Mouse (Mus musculus): ENCODE data around the gene Hist1h4n. TPM values are rescaled to one million over a fixed set of nuclear protein-coding genes. Genes with fewer than 3 reads are reported as not detected.
"Not testable (repeated sequence)": the region's sequence is repeated elsewhere in the genome, so short reads cannot be mapped to it uniquely, and the experiment has no call there.

The Hist1h4n gene
- polyA plus RNA-seq, 1 experiment from 2014 or later = 11.8 TPM

DNA sequence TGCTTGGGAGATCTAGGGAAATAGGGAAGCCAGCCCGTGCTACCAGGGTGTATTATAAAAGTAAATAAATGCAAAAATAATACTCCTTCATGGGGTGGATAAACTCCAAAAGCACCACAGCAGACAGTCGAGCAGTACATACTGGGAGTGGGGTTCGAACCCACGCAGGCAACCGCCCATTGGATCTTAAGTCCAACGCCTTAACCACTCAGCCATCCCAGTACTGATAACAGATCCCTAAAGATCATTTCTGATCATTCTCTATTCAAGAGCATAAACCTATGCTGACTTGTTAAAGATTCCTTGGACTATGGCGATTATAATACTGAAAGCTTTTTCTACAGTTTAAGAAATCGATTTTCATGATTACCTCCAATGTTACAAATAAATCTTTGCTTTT, 15.9 kb upstream of the Hist1h4n start:
- no peak overlapping the region for H3K4me3 ChIP-seq (ENCODE audit: low read depth, low read length)
- no peak overlapping the region for H3K9ac ChIP-seq (ENCODE audit: low read length)
- no peak overlapping the region for H3K27ac ChIP-seq (replicated peaks; ENCODE audit: low read depth, low read length)
- H3K4me2 ChIP-seq (ENCODE audit: low read depth, severe bottlenecking) = no peak overlapping the region
- no peaks in the 10 kb centered on the region for H3K36me3 ChIP-seq (ENCODE audit: control insufficient read depth, insufficient read depth, low read length)
- H3K4me1 ChIP-seq (ENCODE audit: control insufficient read depth, insufficient read depth, low read length) = no peaks in the 10 kb centered on the region
- DNase-seq (ENCODE audit: low spot score) (peak; percentile 47), ATAC-seq (ENCODE audit: insufficient number of reproducible peaks, low FRiP score, low TSS enrichment, low read depth) (no peak)
- no peaks in the 10 kb centered on the region for H3K9me3 ChIP-seq (ENCODE audit: control insufficient read depth, low read length)
- WGBS = 13% methylated on average over 8 of the region's 8 CpGs
- H3K27me3 ChIP-seq (ENCODE audit: control insufficient read depth, insufficient read depth, low read length) = no peaks in the 10 kb centered on the region

GRCm38 (mm10) chr13:21846356-21846755, 14.4 kb upstream of the Hist1h4n start:
- not testable (repeated sequence) for H3K9me3 ChIP-seq (ENCODE audit: control insufficient read depth, low read length); DNase-seq (ENCODE audit: low spot score)

DNA sequence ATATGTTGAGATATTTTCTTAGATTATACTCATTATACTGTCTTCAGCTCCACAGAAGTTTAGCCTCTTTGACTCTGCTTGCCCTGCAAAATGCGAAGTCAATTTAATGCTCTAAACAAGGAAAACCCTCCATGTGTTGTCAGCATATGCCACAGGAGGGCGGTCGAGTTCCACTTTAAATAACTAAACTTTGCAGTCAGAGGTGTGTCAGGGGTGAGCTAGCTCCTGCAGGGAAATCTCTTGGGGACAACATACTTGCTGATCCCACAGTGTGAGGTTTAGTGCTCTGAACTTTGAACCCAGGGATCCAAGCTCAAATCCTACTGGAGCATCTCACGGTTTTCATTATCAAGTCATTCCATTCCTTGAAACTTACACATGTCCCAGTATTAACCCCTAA, 8.5 kb upstream of the Hist1h4n start:
- ATAC-seq (ENCODE audit: insufficient number of reproducible peaks, low FRiP score, low TSS enrichment, low read depth) = peak; percentile 81
- not testable (repeated sequence) for H3K36me3 ChIP-seq (ENCODE audit: control insufficient read depth, insufficient read depth, low read length); H3K9me3 ChIP-seq (ENCODE audit: control insufficient read depth, low read length); H3K27me3 ChIP-seq (ENCODE audit: control insufficient read depth, insufficient read depth, low read length); H3K4me2 ChIP-seq (ENCODE audit: low read depth, severe bottlenecking); H3K9ac ChIP-seq (ENCODE audit: low read length); DNase-seq (ENCODE audit: low spot score); H3K27ac ChIP-seq (replicated peaks; ENCODE audit: low read depth, low read length); H3K4me1 ChIP-seq (ENCODE audit: control insufficient read depth, insufficient read depth, low read length); H3K4me3 ChIP-seq (ENCODE audit: low read depth, low read length)
- WGBS = no CpG with 5 or more reads among the region's 4 CpGs

More at GRCm38 (mm10) chr13:21846356-21846755, 14.4 kb upstream of the Hist1h4n start:
- not testable (repeated sequence) for H3K9ac ChIP-seq (ENCODE audit: low read length); H3K4me2 ChIP-seq (ENCODE audit: low read depth, severe bottlenecking); H3K4me1 ChIP-seq (ENCODE audit: control insufficient read depth, insufficient read depth, low read length); H3K27me3 ChIP-seq (ENCODE audit: control insufficient read depth, insufficient read depth, low read length); H3K36me3 ChIP-seq (ENCODE audit: control insufficient read depth, insufficient read depth, low read length); ATAC-seq (ENCODE audit: insufficient number of reproducible peaks, low FRiP score, low TSS enrichment, low read depth); H3K27ac ChIP-seq (replicated peaks; ENCODE audit: low read depth, low read length); H3K4me3 ChIP-seq (ENCODE audit: low read depth, low read length)

GRCm38 (mm10) chr13:21833461-21833860, 1.5 kb upstream of the Hist1h4n start, which contains the start of the genes Hist1h2ap and Hist1h2br:
Gene Hist1h2ap, minus strand, starts transcription at chr13:21833507.
Gene Hist1h2br, plus strand, starts transcription at chr13:21833743.
- H3K4me2 ChIP-seq (ENCODE audit: low read depth, severe bottlenecking); H3K4me1 ChIP-seq (ENCODE audit: control insufficient read depth, insufficient read depth, low read length); H3K9ac ChIP-seq (ENCODE audit: low read length); H3K36me3 ChIP-seq (ENCODE audit: control insufficient read depth, insufficient read depth, low read length); H3K27ac ChIP-seq (replicated peaks; ENCODE audit: low read depth, low read length); H3K9me3 ChIP-seq (ENCODE audit: control insufficient read depth, low read length); DNase-seq (ENCODE audit: low spot score); H3K27me3 ChIP-seq (ENCODE audit: control insufficient read depth, insufficient read depth, low read length); H3K4me3 ChIP-seq (ENCODE audit: low read depth, low read length): not testable (repeated sequence)
- peak; percentile 95 for ATAC-seq (ENCODE audit: insufficient number of reproducible peaks, low FRiP score, low TSS enrichment, low read depth)
- no CpG with 5 or more reads among the region's 24 CpGs for WGBS

GRCm38 (mm10) chr13:21830344-21830743, 1.7 kb downstream of the Hist1h4n start:
- peak; percentile 24 for DNase-seq (ENCODE audit: low spot score)
- no peaks in the 10 kb centered on the region for H3K27me3 ChIP-seq (ENCODE audit: control insufficient read depth, insufficient read depth, low read length)
- no peak for ATAC-seq (ENCODE audit: insufficient number of reproducible peaks, low FRiP score, low TSS enrichment, low read depth)
- WGBS = 91% methylated on average over 10 of the region's 10 CpGs
- H3K36me3 ChIP-seq (ENCODE audit: control insufficient read depth, insufficient read depth, low read length) = no peaks in the 10 kb centered on the region
- no peak overlapping the region for H3K4me2 ChIP-seq (ENCODE audit: low read depth, severe bottlenecking)
- H3K9ac ChIP-seq (ENCODE audit: low read length) = no peak overlapping the region
- no peak overlapping the region for H3K4me3 ChIP-seq (ENCODE audit: low read depth, low read length)
- H3K4me1 ChIP-seq (ENCODE audit: control insufficient read depth, insufficient read depth, low read length) = no peaks in the 10 kb centered on the region
- no peak overlapping the region for H3K27ac ChIP-seq (replicated peaks; ENCODE audit: low read depth, low read length)
- H3K9me3 ChIP-seq (ENCODE audit: control insufficient read depth, low read length) = no peaks in the 10 kb centered on the region

DNA sequence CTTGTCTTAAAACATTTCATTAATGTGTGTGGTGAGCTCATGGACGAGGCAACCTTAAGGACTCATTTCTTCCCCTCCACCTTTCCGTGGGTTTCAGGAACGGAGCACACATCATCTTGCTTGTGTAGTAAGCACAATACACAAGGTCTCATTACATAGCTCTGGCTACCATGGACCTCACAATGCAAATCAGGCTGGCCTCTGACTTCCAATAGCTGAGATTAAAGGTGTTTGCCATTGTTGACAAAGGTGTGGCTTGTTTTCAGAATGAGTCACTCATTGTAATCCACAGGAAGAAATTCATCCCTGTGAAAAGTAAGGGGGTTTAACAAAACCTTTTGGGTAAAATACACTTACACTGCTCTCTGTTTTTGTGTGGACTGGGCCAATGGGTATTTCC, 3.5 kb downstream of the Hist1h4n start:
- Histone ChIP-seq H3K27ac (replicated peaks; ENCODE audit: low read depth, low read length) (no peak overlapping the region), H3K27me3 (ENCODE audit: control insufficient read depth, insufficient read depth, low read length) (no peaks in the 10 kb centered on the region), H3K9me3 (ENCODE audit: control insufficient read depth, low read length) (no peaks in the 10 kb centered on the region), H3K9ac (ENCODE audit: low read length) (no peak overlapping the region), H3K36me3 (ENCODE audit: control insufficient read depth, insufficient read depth, low read length) (no peaks in the 10 kb centered on the region), H3K4me3 (ENCODE audit: low read depth, low read length) (no peak overlapping the region), H3K4me1 (ENCODE audit: control insufficient read depth, insufficient read depth, low read length) (no peaks in the 10 kb centered on the region), H3K4me2 (ENCODE audit: low read depth, severe bottlenecking) (no peak overlapping the region)
- ATAC-seq (ENCODE audit: insufficient number of reproducible peaks, low FRiP score, low TSS enrichment, low read depth) (no peak), DNase-seq (ENCODE audit: low spot score) (no peak)
- whole genome bisulfite sequencing = 77% methylated on average over 3 of the region's 3 CpGs

DNA sequence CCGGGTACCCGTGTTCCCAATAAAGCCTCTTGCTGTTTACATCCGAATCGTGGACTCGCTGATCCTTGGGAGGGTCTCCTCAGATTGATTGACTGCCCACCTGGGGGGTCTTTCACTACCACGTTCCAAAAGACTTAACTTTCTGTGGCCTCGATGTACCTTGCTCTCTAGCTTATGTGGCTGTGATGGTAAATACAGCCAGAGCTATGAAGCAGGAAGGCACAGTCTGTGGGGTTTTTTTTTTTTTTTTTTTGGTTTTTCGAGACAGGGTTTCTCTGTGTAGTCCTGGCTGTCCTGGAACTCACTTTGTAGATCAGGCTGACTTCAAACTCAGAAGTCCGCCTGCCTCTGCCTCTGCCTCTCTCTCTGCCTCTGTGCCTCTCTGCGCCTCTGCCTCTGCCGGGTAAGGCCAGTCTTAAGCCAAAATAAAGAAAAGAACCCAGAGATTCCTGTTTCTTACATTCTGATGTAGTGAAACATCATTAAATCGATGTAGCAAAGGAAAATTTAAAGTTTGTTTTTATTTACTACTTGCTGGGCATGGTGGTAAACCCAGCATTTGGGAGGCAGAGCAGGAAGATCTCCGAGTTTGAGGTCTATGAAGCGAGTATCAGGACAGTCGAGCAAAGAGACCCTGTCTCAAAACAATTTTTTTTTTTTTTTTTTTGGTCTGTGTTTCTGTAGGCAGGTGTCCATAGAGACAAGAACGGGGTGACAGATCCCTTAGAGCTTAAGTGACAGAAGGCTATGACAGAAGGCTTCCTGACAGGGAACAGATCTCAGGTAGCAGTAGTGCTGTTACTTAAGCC, 11.7 kb downstream of the Hist1h4n start:
- not testable (repeated sequence) for H3K36me3 ChIP-seq (ENCODE audit: control insufficient read depth, insufficient read depth, low read length); H3K27me3 ChIP-seq (ENCODE audit: control insufficient read depth, insufficient read depth, low read length); H3K4me3 ChIP-seq (ENCODE audit: low read depth, low read length); H3K9ac ChIP-seq (ENCODE audit: low read length); ATAC-seq (ENCODE audit: insufficient number of reproducible peaks, low FRiP score, low TSS enrichment, low read depth); H3K4me1 ChIP-seq (ENCODE audit: control insufficient read depth, insufficient read depth, low read length); DNase-seq (ENCODE audit: low spot score); H3K9me3 ChIP-seq (ENCODE audit: control insufficient read depth, low read length); H3K27ac ChIP-seq (replicated peaks; ENCODE audit: low read depth, low read length); H3K4me2 ChIP-seq (ENCODE audit: low read depth, severe bottlenecking)
- WGBS = 76% methylated on average over 6 of the region's 16 CpGs

DNA sequence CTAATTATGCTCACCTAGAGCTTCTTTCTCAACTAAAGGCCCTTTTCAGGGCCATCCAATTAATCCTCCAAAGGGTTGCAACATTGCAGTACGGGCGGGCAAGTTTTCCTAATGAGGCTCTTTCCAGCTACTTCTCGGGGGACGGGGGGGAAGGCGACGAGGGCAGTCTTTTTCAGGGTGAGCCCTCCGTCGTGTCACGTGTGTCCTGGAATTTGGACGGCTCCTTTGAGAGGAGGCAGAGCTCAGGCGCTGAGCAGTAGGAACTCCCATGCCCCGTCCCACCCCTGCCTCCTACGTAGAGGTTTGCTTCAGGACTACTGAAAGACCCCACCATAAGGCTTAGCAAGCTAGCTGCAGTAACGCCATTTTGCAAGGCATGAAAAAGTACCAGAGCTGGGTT, 19.9 kb downstream of the Hist1h4n start:
- 0% methylated on average over 9 of the region's 14 CpGs for WGBS

More for the DNA sequence above, 19.9 kb downstream of the Hist1h4n start:
- not testable (repeated sequence) for H3K4me1 ChIP-seq (ENCODE audit: control insufficient read depth, insufficient read depth, low read length); DNase-seq (ENCODE audit: low spot score); H3K9me3 ChIP-seq (ENCODE audit: control insufficient read depth, low read length); H3K4me3 ChIP-seq (ENCODE audit: low read depth, low read length); H3K9ac ChIP-seq (ENCODE audit: low read length); H3K27me3 ChIP-seq (ENCODE audit: control insufficient read depth, insufficient read depth, low read length); H3K36me3 ChIP-seq (ENCODE audit: control insufficient read depth, insufficient read depth, low read length); H3K27ac ChIP-seq (replicated peaks; ENCODE audit: low read depth, low read length)
- peak overlapping the region; percentile 27 for H3K4me2 ChIP-seq (ENCODE audit: low read depth, severe bottlenecking)
- peak; percentile 67 for ATAC-seq (ENCODE audit: insufficient number of reproducible peaks, low FRiP score, low TSS enrichment, low read depth)
